Mouse (Mus musculus) midbrain, embryonic 14.5 days (tissue): Measurements from ENCODE around the gene Gpr55. TPM values are rescaled to one million over a fixed set of nuclear protein-coding genes. Genes with fewer than 3 reads are reported as not detected.
A peak's percentile ranks its signal among the peaks of the same experiment; 100 is the strongest.

Experiments used
- ATAC-seq: fragments of 200-750 bp; cut with Nextera tagmentation; 2 replicates; pipeline ENCODE4 v1.8.0; 2017; ENCODE audit warnings: moderate number of reproducible peaks, moderate library complexity; ENCODE audit not compliant: low FRiP score, low TSS enrichment
- DNase-seq: peaks from one replicate; pipeline ENCODE4 v3.0.0-alpha.2; 2015
- H3K27ac ChIP-seq: fragments of 300-500 bp; sonication (generic); replicated peaks from 2 replicates; pipeline ENCODE4 v1.5.1; 2014; ENCODE audit warnings: mild to moderate bottlenecking, low read depth, low read length, moderate library complexity
- H3K27me3 ChIP-seq: fragments of 300-500 bp; sonication (generic); 2 replicates; pipeline ENCODE4 v1.6.1; 2014; ENCODE audit warnings: low read length, control low read depth, mixed read lengths; ENCODE audit not compliant: control insufficient read depth, insufficient read depth
- H3K36me3 ChIP-seq: fragments of 300-500 bp; sonication (generic); 2 replicates; pipeline ENCODE4 v1.6.1; 2014; ENCODE audit warnings: low read length, control low read depth; ENCODE audit not compliant: control insufficient read depth, insufficient read depth
- H3K4me1 ChIP-seq: fragments of 300-500 bp; sonication (generic); 2 replicates; pipeline ENCODE4 v1.6.1; 2014; ENCODE audit warnings: mild to moderate bottlenecking, antibody characterized with exemption, low read length, control low read depth; ENCODE audit not compliant: control insufficient read depth, insufficient read depth
- H3K4me2 ChIP-seq: fragments of 300-500 bp; sonication (generic); 2 replicates; pipeline ENCODE4 v1.6.1; 2014; ENCODE audit warnings: mild to moderate bottlenecking, low read length, moderate library complexity
- H3K4me3 ChIP-seq: fragments of 300-500 bp; sonication (generic); replicated peaks from 2 replicates; pipeline ENCODE4 v1.5.1; 2014; ENCODE audit warnings: low read depth, low read length
- H3K9ac ChIP-seq: fragments of 300-500 bp; sonication (generic); replicated peaks from 2 replicates; pipeline ENCODE4 v1.6.1; 2014; ENCODE audit warnings: mild to moderate bottlenecking, low read length, moderate library complexity
- H3K9me3 ChIP-seq: fragments of 300-500 bp; sonication (generic); 2 replicates; pipeline ENCODE4 v1.6.1; 2016; ENCODE audit warnings: low read length, control low read depth, mixed read lengths; ENCODE audit not compliant: control insufficient read depth
- WGBS: fragments of 180-500 bp; shearing (Covaris S2); extraction: QIAGEN DNeasy Blood & Tissue Kit; methylation state at CpG from one replicate; pipeline ENCODE4 v1.1.7; 2014; 5-methylcytosine and 5-hydroxymethylcytosine counted together
- polyA plus RNA-seq: library from polyadenylated mRNA; unstranded; fragments of >200 nt; fragmentation: Nextera tagmentation; extraction: Ambion mirVana; gene quantifications from 2 replicates; pipeline ENCODE4 v1.2.1, GENCODE M21; 2014

Gene Gpr55
- polyA plus RNA-seq, 1 experiment from 2014 or later = 0.05 TPM

GRCm38 (mm10) chr1:85931170-85931569 is 29.6 kb downstream of the Gpr55 start:
- no peak overlapping the region for H3K9ac ChIP-seq
- H3K27me3 ChIP-seq = no peaks in the 10 kb centered on the region
- DNase-seq (no peak), ATAC-seq (no peak)
- no peak overlapping the region for H3K4me2 ChIP-seq
- 83% methylated on average over 5 of the region's 5 CpGs for WGBS
- no peaks in the 10 kb centered on the region for H3K36me3 ChIP-seq
- H3K4me1 ChIP-seq = peaks cover 56% of the 10 kb centered on the region
- no peak overlapping the region for H3K27ac ChIP-seq
- no peaks in the 10 kb centered on the region for H3K9me3 ChIP-seq
- no peak overlapping the region for H3K4me3 ChIP-seq

- peak overlapping the region; percentile 88 for H3K27ac ChIP-seq
- 88% methylated on average over 6 of the region's 6 CpGs for whole genome bisulfite sequencing
- no peak for ATAC-seq
- H3K4me3 ChIP-seq = no peak overlapping the region
- no peaks in the 10 kb centered on the region for H3K9me3 ChIP-seq
- no peak for DNase-seq
- H3K27me3 ChIP-seq = no peaks in the 10 kb centered on the region
- no peak overlapping the region for H3K9ac ChIP-seq
- no peak overlapping the region for H3K4me2 ChIP-seq
- peaks cover 48% of the 10 kb centered on the region for H3K4me1 ChIP-seq
- no peaks in the 10 kb centered on the region for H3K36me3 ChIP-seq
Measured at GRCm38 (mm10) chr1:85929406-85929805, 31.4 kb downstream of the Gpr55 start.

- H3K9ac ChIP-seq = 0 out of 2 replicates have a peak overlapping the region, but pooled peaks have one; percentile 1
- 55% methylated on average over 4 of the region's 4 CpGs for WGBS
Measured at GRCm38 (mm10) chr1:85928688-85929065, 32.1 kb downstream of the Gpr55 start.

GRCm38 (mm10) chr1:85928057-85928687 is 32.6 kb downstream of the Gpr55 start, which contains the start of gene 4933407L21Rik:
4933407L21Rik (plus strand) TSS chr1:85928483.
- DNase-seq (peak; percentile 93), ATAC-seq (peak; percentile 89)
- H3K36me3 ChIP-seq = no peaks in the 10 kb centered on the region
- H3K4me1 ChIP-seq = peaks cover 37% of the 10 kb centered on the region
- peak within 1 kb of the TSS; percentile 88 for H3K27ac ChIP-seq
- H3K9ac ChIP-seq = 0 out of 2 replicates have a peak within 1 kb of the TSS, but pooled peaks have one; percentile 1
- no peaks in the 10 kb centered on the region for H3K9me3 ChIP-seq
- 10% methylated on average over 4 of the region's 4 CpGs for WGBS
- no peaks in the 10 kb centered on the region for H3K27me3 ChIP-seq
- peak within 1 kb of the TSS; percentile 23 for H3K4me2 ChIP-seq
- no peak within 1 kb of the TSS for H3K4me3 ChIP-seq

More at GRCm38 (mm10) chr1:85928688-85929065, 32.1 kb downstream of the Gpr55 start:
- peak overlapping the region; percentile 23 for H3K4me2 ChIP-seq
- H3K27ac ChIP-seq = peak overlapping the region; percentile 88
- peaks cover 42% of the 10 kb centered on the region for H3K4me1 ChIP-seq
- H3K9me3 ChIP-seq = no peaks in the 10 kb centered on the region
- no peak for DNase-seq
- ATAC-seq = peak; percentile 5
- no peaks in the 10 kb centered on the region for H3K27me3 ChIP-seq
- no peak overlapping the region for H3K4me3 ChIP-seq
- no peaks in the 10 kb centered on the region for H3K36me3 ChIP-seq

GRCm38 (mm10) chr1:85925183-85925582 is 35.6 kb downstream of the Gpr55 start:
- no peak overlapping the region for H3K4me2 ChIP-seq
- ATAC-seq = no peak

GRCm38 (mm10) chr1:85922865-85923211 is 38.0 kb downstream of the Gpr55 start:
- peaks cover 24% of the 10 kb centered on the region for H3K4me1 ChIP-seq
- peak overlapping the region; percentile 60; the same call in 1 of the 2 replicates for H3K27ac ChIP-seq
- no peak overlapping the region for H3K4me3 ChIP-seq
- no peak overlapping the region for H3K9ac ChIP-seq
- 64% methylated on average over 5 of the region's 5 CpGs for WGBS
- DNase-seq (no peak), ATAC-seq (no peak)
- no peaks in the 10 kb centered on the region for H3K27me3 ChIP-seq
- H3K36me3 ChIP-seq = no peaks in the 10 kb centered on the region
- no peak overlapping the region for H3K4me2 ChIP-seq
- no peaks in the 10 kb centered on the region for H3K9me3 ChIP-seq

More at GRCm38 (mm10) chr1:85925183-85925582, 35.6 kb downstream of the Gpr55 start:
- Histone ChIP-seq H3K27me3 (no peaks in the 10 kb centered on the region), H3K9me3 (no peaks in the 10 kb centered on the region), H3K9ac (no peak overlapping the region), H3K4me1 (peaks cover 32% of the 10 kb centered on the region), H3K4me3 (no peak overlapping the region), H3K36me3 (no peaks in the 10 kb centered on the region), H3K27ac (no peak overlapping the region)
- WGBS = 91% methylated on average over 5 of the region's 5 CpGs
- DNase-seq = no peak

GRCm38 (mm10) chr1:85922127-85922864 is 38.5 kb downstream of the Gpr55 start:
- no peaks in the 10 kb centered on the region for H3K9me3 ChIP-seq
- H3K4me2 ChIP-seq = no peak overlapping the region
- no peaks in the 10 kb centered on the region for H3K36me3 ChIP-seq
- H3K4me1 ChIP-seq = peaks cover 25% of the 10 kb centered on the region
- no peaks in the 10 kb centered on the region for H3K27me3 ChIP-seq
- WGBS = 51% methylated on average over 7 of the region's 7 CpGs
- H3K9ac ChIP-seq = no peak overlapping the region
- H3K4me3 ChIP-seq = no peak overlapping the region
- H3K27ac ChIP-seq = peak overlapping the region; percentile 60
- ATAC-seq (no peak; the same call in 1 of the 2 replicates), DNase-seq (peak; percentile 64)

- Histone ChIP-seq H3K4me1 (peaks cover 30% of the 10 kb centered on the region), H3K36me3 (no peaks in the 10 kb centered on the region), H3K4me3 (no peak overlapping the region), H3K27ac (peak overlapping the region; percentile 60), H3K9ac (no peak overlapping the region), H3K27me3 (no peaks in the 10 kb centered on the region), H3K9me3 (no peaks in the 10 kb centered on the region), H3K4me2 (no peak overlapping the region)
- ATAC-seq (no peak), DNase-seq (no peak)
- WGBS = 83% methylated on average over 7 of the region's 7 CpGs
Measured at GRCm38 (mm10) chr1:85921725-85922124, 39.1 kb downstream of the Gpr55 start.
